Mouse (Mus musculus): ENCODE measurements around the gene Ccr4.

The Ccr4 gene

GRCm38 (mm10) chr9:114477019-114477418, 27.7 kb downstream of the Ccr4 start:
- DNase-seq (ENCODE audit: extremely low spot score, low read depth, low spot score) = no peak

- no peak for DNase-seq (ENCODE audit: extremely low spot score, low read depth, low spot score)
These were observed 32.8 kb downstream of the Ccr4 start for GRCm38 (mm10) chr9:114471892-114472291.

DNA sequence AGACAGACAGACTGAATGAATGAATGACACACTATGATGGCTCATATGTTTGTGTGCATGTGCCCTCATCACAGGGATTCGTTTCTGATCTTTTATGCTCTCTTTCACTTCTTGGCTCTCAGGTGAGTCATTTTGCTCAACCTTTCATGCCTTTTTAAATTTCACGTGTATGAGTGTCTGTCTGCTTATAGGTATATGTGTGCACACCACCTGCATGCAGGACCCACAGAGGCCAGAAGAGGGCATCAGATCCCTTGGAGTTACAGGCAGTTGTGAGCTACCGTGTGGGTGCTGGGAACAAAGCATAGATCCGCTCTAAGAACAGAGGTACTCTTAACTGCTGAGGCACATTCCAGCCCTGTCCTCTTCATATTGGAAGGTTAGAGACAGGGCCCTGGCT, 36.0 kb downstream of the Ccr4 start:
- no peak for DNase-seq (ENCODE audit: extremely low spot score, low read depth, low spot score)

- DNase-seq (ENCODE audit: extremely low spot score, low read depth, low spot score) = no peak
These were observed 36.5 kb downstream of the Ccr4 start for GRCm38 (mm10) chr9:114468217-114468616.

GRCm38 (mm10) chr9:114466871-114467270, 37.8 kb downstream of the Ccr4 start:
- DNase-seq (ENCODE audit: extremely low spot score, low read depth, low spot score) = no peak

DNA sequence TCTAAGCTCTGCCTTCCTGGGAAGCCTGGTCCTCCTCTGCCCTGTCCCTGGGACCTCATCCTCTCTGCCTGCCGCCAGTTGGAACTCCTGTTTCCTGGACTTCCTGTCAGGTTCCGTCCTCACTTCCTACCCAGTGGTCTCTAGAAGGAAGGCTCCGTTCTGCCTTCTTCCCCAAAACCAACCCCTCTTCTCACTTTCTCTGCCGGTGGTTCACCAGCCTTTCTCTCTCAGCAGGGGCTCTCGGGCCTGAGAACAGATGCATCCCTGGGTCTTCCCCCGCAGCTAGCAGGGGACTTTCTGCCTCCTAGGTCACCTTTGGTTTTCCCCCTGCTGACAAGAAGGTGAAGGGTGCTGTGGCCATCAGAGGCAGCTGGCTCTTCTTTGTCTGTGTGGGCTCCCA, 39.3 kb downstream of the Ccr4 start:
- DNase-seq (ENCODE audit: extremely low spot score, low read depth, low spot score) = no peak

DNA sequence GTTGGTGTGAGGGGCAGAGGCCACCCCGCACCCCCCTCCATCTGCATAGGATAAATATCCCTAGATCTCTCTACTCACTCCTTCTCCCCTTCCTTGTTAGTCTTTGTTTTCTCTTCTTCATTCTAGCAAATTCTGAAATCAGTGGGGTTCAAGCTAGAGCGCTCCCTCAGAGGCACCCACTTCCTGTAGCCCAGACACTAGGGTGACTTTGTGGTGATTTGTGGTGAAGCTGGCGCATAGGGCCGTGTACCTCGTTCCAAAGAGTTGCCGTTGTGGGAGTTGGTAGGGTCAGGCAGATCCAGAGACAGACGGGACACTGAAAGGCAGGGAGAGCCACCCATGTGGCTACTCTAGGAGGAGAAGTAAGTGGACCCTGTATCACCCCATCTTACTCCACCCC, 42.1 kb downstream of the Ccr4 start:
- no peak for DNase-seq (ENCODE audit: extremely low spot score, low read depth, low spot score)

- DNase-seq (ENCODE audit: extremely low spot score, low read depth, low spot score) = no peak
These were observed 46.3 kb downstream of the Ccr4 start for GRCm38 (mm10) chr9:114458436-114458835.

DNA sequence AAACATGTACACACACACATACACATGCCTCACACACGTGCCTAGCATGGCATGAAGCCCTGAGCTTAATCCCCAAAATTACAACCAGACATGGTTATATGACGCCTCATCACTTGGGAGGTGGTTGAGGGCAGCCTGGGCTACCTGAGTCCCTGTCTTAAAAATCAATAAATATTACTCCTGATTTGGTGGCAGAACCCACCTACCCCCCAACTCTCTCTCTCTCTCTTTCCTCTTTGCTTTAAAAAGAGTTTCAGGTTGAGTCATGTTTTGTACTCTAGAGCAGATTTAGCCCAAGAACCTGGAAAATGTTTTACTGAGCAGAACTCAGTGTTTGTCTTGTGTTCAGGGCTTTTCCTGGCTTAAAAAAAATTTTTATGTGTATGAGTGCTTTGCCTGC, 49.3 kb downstream of the Ccr4 start:
- no peak for DNase-seq (ENCODE audit: extremely low spot score, low read depth, low spot score)

- no peak for DNase-seq (ENCODE audit: extremely low spot score, low read depth, low spot score)
These were observed 52.3 kb downstream of the Ccr4 start for GRCm38 (mm10) chr9:114452418-114452817.

DNA sequence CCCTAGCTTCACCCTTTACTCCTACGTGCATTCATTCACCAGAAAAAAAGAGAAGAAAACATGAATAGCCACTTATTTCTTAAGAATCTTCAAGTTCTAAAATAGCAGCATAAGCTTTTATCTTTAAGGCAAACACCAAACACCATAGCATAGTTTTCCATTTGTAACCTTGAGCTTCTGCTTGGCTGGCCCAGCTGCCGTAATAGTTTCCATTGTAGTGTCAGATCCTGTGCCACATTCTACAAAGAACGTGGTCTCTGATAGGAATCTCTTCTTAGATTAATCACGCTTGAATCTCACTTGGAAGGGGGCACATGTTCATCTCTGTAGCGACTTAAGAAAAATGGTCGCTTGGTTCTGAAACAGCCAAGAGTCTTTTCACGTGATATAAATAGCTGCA, 53.1 kb downstream of the Ccr4 start:
- no peak for DNase-seq (ENCODE audit: extremely low spot score, low read depth, low spot score)

DNA sequence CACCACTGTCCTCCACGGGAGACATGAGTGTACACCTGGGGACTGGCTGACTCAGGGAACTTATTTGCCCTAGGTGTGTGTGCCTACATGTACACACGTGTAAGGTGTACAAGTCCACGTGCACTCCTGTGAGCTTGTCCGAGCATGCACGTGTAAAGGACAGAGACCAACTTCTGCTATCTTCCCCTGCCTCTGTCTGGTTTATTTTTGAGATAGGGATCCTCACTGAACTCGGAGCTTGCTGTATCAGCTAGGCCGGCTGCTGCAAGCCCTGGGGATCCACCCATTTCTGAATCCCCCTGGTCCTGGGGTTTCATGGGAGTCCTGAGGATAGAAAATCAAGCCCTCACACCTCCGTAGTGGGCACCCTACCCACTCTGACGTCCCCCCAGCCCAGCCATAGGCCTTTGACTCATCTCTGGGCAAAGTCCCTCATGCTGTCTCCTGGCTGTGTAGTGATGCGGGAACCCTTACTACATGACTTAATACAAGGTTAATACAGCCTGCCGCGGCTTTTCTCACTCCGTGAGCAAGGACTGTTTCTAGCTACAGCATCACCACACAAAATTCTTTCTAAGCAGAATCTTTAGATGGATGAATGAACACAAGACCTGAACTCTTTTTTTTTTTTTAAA, 55.5 kb downstream of the Ccr4 start:
- no peak for DNase-seq (ENCODE audit: extremely low spot score, low read depth, low spot score)

DNA sequence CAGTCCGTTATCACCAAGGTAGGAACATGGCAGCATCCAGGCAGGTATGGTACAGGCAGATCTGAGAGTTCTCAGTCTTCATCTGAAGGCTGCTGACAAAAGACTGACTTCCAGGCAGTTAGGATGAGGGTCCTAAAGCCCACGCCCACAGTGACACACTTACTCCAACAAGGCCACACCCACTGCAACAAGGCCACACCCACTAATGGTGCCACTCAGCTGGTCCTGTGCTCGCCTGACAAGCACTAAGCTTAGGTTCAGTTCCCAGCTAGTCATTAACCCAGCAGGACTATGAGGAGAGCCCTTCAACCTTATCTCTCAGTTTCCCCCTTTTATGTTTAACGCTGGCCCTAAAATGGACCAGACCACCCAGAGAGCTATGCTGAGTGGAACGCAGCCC, 56.0 kb downstream of the Ccr4 start:
- no peak for DNase-seq (ENCODE audit: extremely low spot score, low read depth, low spot score)

- DNase-seq (ENCODE audit: extremely low spot score, low read depth, low spot score) = no peak
These were observed 57.8 kb downstream of the Ccr4 start for GRCm38 (mm10) chr9:114446887-114447286.

DNA sequence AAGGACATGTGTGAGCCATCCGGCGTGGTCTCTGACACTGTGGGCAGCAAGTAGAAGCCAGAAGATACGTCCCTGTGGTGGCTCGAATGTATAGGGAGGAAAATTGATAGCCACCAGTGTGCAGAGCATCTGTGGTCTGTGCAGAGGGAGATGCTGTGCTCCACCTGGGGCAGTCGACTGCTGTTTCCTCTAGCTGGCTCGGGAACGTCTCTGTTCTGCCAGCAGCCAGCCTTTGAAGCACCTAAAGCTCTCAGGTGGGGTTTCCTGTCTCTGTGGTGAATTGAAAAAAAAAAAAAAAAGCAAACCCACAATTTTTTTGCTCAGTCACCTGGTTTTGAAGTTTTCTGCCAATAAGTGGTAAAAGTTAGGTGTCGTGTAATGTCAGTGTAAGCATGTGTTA, 61.4 kb downstream of the Ccr4 start:
- DNase-seq (ENCODE audit: extremely low spot score, low read depth, low spot score) = no peak

DNA sequence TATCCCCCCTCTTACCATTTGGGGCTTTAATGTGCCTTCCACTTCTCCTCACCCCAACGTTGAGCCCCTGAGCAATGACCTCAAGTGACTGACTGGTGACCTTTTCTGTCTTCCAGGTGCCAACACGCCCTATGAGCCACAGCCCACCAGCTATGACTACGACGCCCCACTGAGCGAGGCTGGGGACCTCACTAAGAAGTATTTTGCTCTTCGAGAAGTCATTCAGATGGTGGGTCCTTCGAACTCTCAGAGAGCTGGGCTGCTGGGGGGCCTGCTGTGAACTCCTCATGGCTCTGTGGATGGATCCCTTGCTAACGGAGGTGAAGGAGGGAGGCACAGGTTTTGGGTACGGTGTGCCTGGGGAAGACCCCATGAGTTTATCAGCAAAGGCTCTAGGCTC, 61.8 kb downstream of the Ccr4 start:
- no peak for DNase-seq (ENCODE audit: extremely low spot score, low read depth, low spot score)

GRCm38 (mm10) chr9:114442225-114442624, 62.5 kb downstream of the Ccr4 start:
- no peak for DNase-seq (ENCODE audit: extremely low spot score, low read depth, low spot score)

GRCm38 (mm10) chr9:114440548-114440947, 64.2 kb downstream of the Ccr4 start:
- DNase-seq (ENCODE audit: extremely low spot score, low read depth, low spot score) = no peak

Data from hindlimb bud, embryonic 11.5 days (tissue).